Mouse (Mus musculus) adrenal gland, postnatal 10 days (tissue): Measurements from ENCODE around the gene Gng12. TPM values are rescaled to one million over a fixed set of nuclear protein-coding genes. Genes with fewer than 3 reads are reported as not detected.
"Not testable (repeated sequence)": the region's sequence is repeated elsewhere in the genome, so short reads cannot be mapped to it uniquely, and the experiment has no call there.

ENCODE experiments used
- DNase-seq: peaks from one replicate; pipeline ENCODE4 v3.0.0; 2021; ENCODE audit warnings: mixed read lengths
- total RNA-seq, 2 experiments: library from RNA; stranded (reverse); gene quantifications; 2 replicates each; pipeline ENCODE4 v1.2.3; 2021

Gng12 gene
- total RNA-seq, 2 experiments from 2014 or later: 85.5 to 86.4 TPM

- no peak for DNase-seq
Measured at GRCm38 (mm10) chr6:67029312-67029950, 133.2 kb downstream of the Gng12 start.

GRCm38 (mm10) chr6:67029987-67030386, 133.8 kb downstream of the Gng12 start:
- no peak for DNase-seq

- no peak for DNase-seq
Measured at GRCm38 (mm10) chr6:67030416-67030815, 134.2 kb downstream of the Gng12 start.

GRCm38 (mm10) chr6:67030846-67031245, 134.6 kb downstream of the Gng12 start:
- no peak for DNase-seq

GRCm38 (mm10) chr6:67032551-67032950, 136.4 kb downstream of the Gng12 start:
- not testable (repeated sequence) for DNase-seq

- not testable (repeated sequence) for DNase-seq
Measured at GRCm38 (mm10) chr6:67032972-67033371, 136.8 kb downstream of the Gng12 start.

GRCm38 (mm10) chr6:67033604-67034003, 137.4 kb downstream of the Gng12 start:
- DNase-seq: no peak

GRCm38 (mm10) chr6:67034331-67035130, 138.3 kb downstream of the Gng12 start:
- no peak for DNase-seq

- DNase-seq: peak; percentile 20
Measured at GRCm38 (mm10) chr6:67035388-67036299, 139.4 kb downstream of the Gng12 start.

- peak; percentile 88 for DNase-seq
Measured at GRCm38 (mm10) chr6:67036356-67036811, 140.2 kb downstream of the Gng12 start.

GRCm38 (mm10) chr6:67036837-67037628, 140.8 kb downstream of the Gng12 start, which contains the start of gene Gadd45a:
Gene Gadd45a, minus strand, starts transcription at chr6:67037457.
- peak; percentile 99 for DNase-seq

GRCm38 (mm10) chr6:67038964-67039363, 142.8 kb downstream of the Gng12 start:
- no peak for DNase-seq

- DNase-seq: no peak
Measured at GRCm38 (mm10) chr6:67040904-67041410, 144.8 kb downstream of the Gng12 start.

- DNase-seq: no peak
Measured at GRCm38 (mm10) chr6:67045424-67045823, 149.2 kb downstream of the Gng12 start.

GRCm38 (mm10) chr6:67046937-67047336, 150.7 kb downstream of the Gng12 start:
- no peak for DNase-seq

GRCm38 (mm10) chr6:67048052-67048691, 152.0 kb downstream of the Gng12 start:
- no peak for DNase-seq

GRCm38 (mm10) chr6:67048880-67049694, 152.9 kb downstream of the Gng12 start:
- DNase-seq: no peak

GRCm38 (mm10) chr6:67049695-67050038, 153.5 kb downstream of the Gng12 start:
- no peak for DNase-seq

- DNase-seq: no peak
Measured at GRCm38 (mm10) chr6:67050063-67050462, 153.9 kb downstream of the Gng12 start.
